ENCODE assay signal across 27 mouse cellular contexts in genomic region chr8:114908589-114908988, GRCm38 (mm10).
DNase-seq lines count a peak whose midpoint lies in the region; ATAC-seq and TF ChIP-seq lines count a peak whose summit lies in the region.
"Had no signal": no experiment of that assay in that cellular context is flagged by ENCODE, and none has a peak within 500 bp of the region (broad histone marks: within the 10 kb centered on the region; RNA-seq: fewer than 3 reads in every experiment).

No protein-coding gene starts in this region.

- H3K27ac ChIP-seq in spleen, adult 2 months (ENCODE audit: insufficient read depth, low read length), result peak overlapping the region; percentile 56; the same call in 1 of the 2 replicates
- H3K27ac ChIP-seq: forebrain, embryonic 10.5 days; forebrain, embryonic 13.5 days; heart, adult 2 months; heart, embryonic 10.5 days; heart, embryonic 13.5 days; hindbrain, embryonic 14.5 days had no signal

- TF ChIP-seq POLR2A in spleen, adult 2 months (IDR thresholded peaks at IDR 0.05; ENCODE audit: low read depth, low read length), result no peak

- peak; percentile 17 to 26 for DNase-seq in spleen, adult 18-20 months
- no peak for DNase-seq in spleen, adult 12 weeks (ENCODE audit: low spot score)
- DNase-seq in spleen, adult 2 months (ENCODE audit: low read depth in 1 of 2, low spot score in 2 of 2), result peak in 1 of 2 experiments; percentile 51
- no peak for DNase-seq in layer of hippocampus, postnatal 10 days (ENCODE audit: low spot score in 2 of 2)
- DNase-seq in right cerebral cortex, postnatal 10 days (ENCODE audit: low spot score in 2 of 2), result no peak
- no peak for DNase-seq in lung, postnatal 4 days
- DNase-seq in liver, result no peak
- DNase-seq: adrenal gland, adult 8-10 months; adrenal gland, postnatal 36 days; cerebellum, adult 11-12 months; cerebellum, adult 8-10 months; cerebellum, postnatal 10 days; cerebellum, postnatal 36 days; gastrocnemius, postnatal 10 days; gastrocnemius, postnatal 36 days; heart, adult 2 months; heart, postnatal 14 days; heart, postnatal 4 days had no signal

- WGBS in spleen, adult 2 months, result 36% methylated on average over 7 of the region's 7 CpGs

- no peaks in the 10 kb centered on the region; the same call in 1 of the 2 replicates for H3K4me1 ChIP-seq in spleen, adult 2 months (ENCODE audit: control insufficient read depth, insufficient read depth, insufficient read length)
- H3K4me1 ChIP-seq: heart, embryonic 10.5 days; heart, embryonic 13.5 days had no signal

- no peaks in the 10 kb centered on the region for H3K27me3 ChIP-seq in spleen, adult 2 months (ENCODE audit: control insufficient read depth, insufficient read depth, low read length)
- H3K27me3 ChIP-seq: heart, embryonic 13.5 days had no signal

- TF ChIP-seq CTCF in spleen, adult 2 months (IDR thresholded peaks at IDR 0.05; ENCODE audit: extremely low read depth, insufficient read depth, insufficient read length, insufficient replicate concordance), result no peak

- ATAC-seq in common myeloid progenitor, adult 5-6 weeks (replicated peaks; ENCODE audit: low read depth, poor library complexity, severe bottlenecking), result 0 out of 2 replicates have a peak, but pooled peaks have one; percentile 32
- ATAC-seq: activated CD4-positive, CD25-positive, alpha-beta regulatory T cell, adult 4 months; CD4-positive, CD25-positive, alpha-beta regulatory T cell, adult 4 months; forebrain, embryonic 13.5 days; forebrain, embryonic 16.5 days had no signal

- no peaks in the 10 kb centered on the region for H3K36me3 ChIP-seq in spleen, adult 2 months (ENCODE audit: control insufficient read depth, insufficient read depth, low read length)
- H3K36me3 ChIP-seq: forebrain, embryonic 10.5 days; heart, embryonic 10.5 days; heart, embryonic 13.5 days had no signal

- no peak overlapping the region for H3K4me3 ChIP-seq in spleen, adult 2 months (ENCODE audit: extremely low read depth, insufficient read depth, insufficient read length)
- H3K4me3 ChIP-seq: forebrain, embryonic 10.5 days; forebrain, embryonic 13.5 days; heart, adult 2 months; heart, embryonic 10.5 days; heart, embryonic 13.5 days had no signal

Comparison
In these comparisons a context has a peak if more than half of its experiments do, and no peak if none do; other contexts are left out.
1. DNase-seq: peak in spleen, adult 18-20 months (2 of 2); none in spleen, adult 12 weeks (single experiment), layer of hippocampus, postnatal 10 days (0 of 2), right cerebral cortex, postnatal 10 days (0 of 2), lung, postnatal 4 days (0 of 2) and liver (single experiment).